Mouse (Mus musculus): ENCODE results near the gene Capn7. TPM values are rescaled to one million over a fixed set of nuclear protein-coding genes. Genes with fewer than 3 reads are reported as not detected.

Gene Capn7
- polyA plus RNA-seq, 1 experiment from 2014 or later = 37.8 TPM

- WGBS = 84% methylated on average over 7 of the region's 7 CpGs
- no peak overlapping the region for H3K4me3 ChIP-seq (replicated peaks)
- no peak overlapping the region for H3K4me2 ChIP-seq
- no peak overlapping the region for H3K9ac ChIP-seq
- no peaks in the 10 kb centered on the region for H3K36me3 ChIP-seq
- no peak overlapping the region for H3K27ac ChIP-seq
- H3K27me3 ChIP-seq (replicated peaks) = no peaks in the 10 kb centered on the region
- ATAC-seq (ENCODE audit: insufficient read depth, low FRiP score, low read depth) = no peak
- peaks cover 16% of the 10 kb centered on the region; the same call in 1 of the 2 replicates for H3K4me1 ChIP-seq
- no peaks in the 10 kb centered on the region for H3K9me3 ChIP-seq
Measured at GRCm38 (mm10) chr14:31420562-31420961, 84.1 kb downstream of the Capn7 start.

GRCm38 (mm10) chr14:31420985-31421384 is 84.5 kb downstream of the Capn7 start:
- ATAC-seq (ENCODE audit: insufficient read depth, low FRiP score, low read depth) = no peak
- WGBS = 61% methylated on average over 7 of the region's 7 CpGs
- no peak overlapping the region for H3K4me3 ChIP-seq (replicated peaks)
- H3K36me3 ChIP-seq = no peaks in the 10 kb centered on the region
- no peak overlapping the region for H3K27ac ChIP-seq
- no peak overlapping the region for H3K9ac ChIP-seq
- H3K4me1 ChIP-seq = peaks cover 16% of the 10 kb centered on the region; the same call in 1 of the 2 replicates
- H3K4me2 ChIP-seq = no peak overlapping the region
- H3K9me3 ChIP-seq = no peaks in the 10 kb centered on the region
- no peaks in the 10 kb centered on the region for H3K27me3 ChIP-seq (replicated peaks)

Other genes with a start within 250 kb of the Capn7 start
- gene Smim4, start 207.7 kb upstream of the Capn7 start, polyA plus RNA-seq (2015; fragmentation: Nextera tagmentation; extraction: Ambion mirVana) = 70.9 and 77.2 TPM in 2 replicates
- 367 and 372 TPM in 2 replicates for gene Nt5dc2, start 205.6 kb upstream of the Capn7 start, polyA plus RNA-seq (2015; fragmentation: Nextera tagmentation; extraction: Ambion mirVana)
- 35.0 and 38.5 TPM in 2 replicates for gene Stab1, start 168.0 kb upstream of the Capn7 start, polyA plus RNA-seq (2015; fragmentation: Nextera tagmentation; extraction: Ambion mirVana)
- 7.1 and 9.8 TPM in 2 replicates for gene Tnnc1, start 128.3 kb upstream of the Capn7 start, polyA plus RNA-seq (2015; fragmentation: Nextera tagmentation; extraction: Ambion mirVana)
- gene Nisch, start 119.7 kb upstream of the Capn7 start, polyA plus RNA-seq (2015; fragmentation: Nextera tagmentation; extraction: Ambion mirVana) = 319 and 363 TPM in 2 replicates
- gene Sema3g, start 118.8 kb upstream of the Capn7 start, polyA plus RNA-seq (2015; fragmentation: Nextera tagmentation; extraction: Ambion mirVana) = 0.73 and 1.0 TPM in 2 replicates
- gene Phf7, start 85.3 kb upstream of the Capn7 start, polyA plus RNA-seq (2015; fragmentation: Nextera tagmentation; extraction: Ambion mirVana) = 11.2 and 11.8 TPM in 2 replicates
- gene Bap1, start 85.2 kb upstream of the Capn7 start, polyA plus RNA-seq (2015; fragmentation: Nextera tagmentation; extraction: Ambion mirVana) = 59.7 and 67.7 TPM in 2 replicates
- 3.5 and 4.0 TPM in 2 replicates for gene Dnah1, start 12.7 kb upstream of the Capn7 start, polyA plus RNA-seq (2015; fragmentation: Nextera tagmentation; extraction: Ambion mirVana)
- 19.8 and 22.0 TPM in 2 replicates for gene Sh3bp5, start 99.4 kb downstream of the Capn7 start, polyA plus RNA-seq (2015; fragmentation: Nextera tagmentation; extraction: Ambion mirVana)
- gene Eaf1, start 157.8 kb downstream of the Capn7 start, polyA plus RNA-seq (2015; fragmentation: Nextera tagmentation; extraction: Ambion mirVana) = 21.6 and 22.4 TPM in 2 replicates
- 56.6 and 56.7 TPM in 2 replicates for gene Mettl6, start 158.4 kb downstream of the Capn7 start, polyA plus RNA-seq (2015; fragmentation: Nextera tagmentation; extraction: Ambion mirVana)

Data from stomach, embryonic 15.5 days (tissue).